Mouse (Mus musculus): ENCODE results near the gene Dbi.

Dbi gene

GRCm38 (mm10) chr1:120120141-120120968 is 523 bp downstream of the Dbi start:
- DNase-seq = no peak

GRCm38 (mm10) chr1:120119389-120119788 is 1.5 kb downstream of the Dbi start:
- no peak for DNase-seq

- no peak for DNase-seq
Observed at GRCm38 (mm10) chr1:120118854-120119253, 2.0 kb downstream of the Dbi start.

- DNase-seq = no peak
Observed at GRCm38 (mm10) chr1:120116106-120116505, 4.8 kb downstream of the Dbi start.

- peak; percentile 85 for DNase-seq
Observed at GRCm38 (mm10) chr1:120115671-120116081, 5.2 kb downstream of the Dbi start.

- DNase-seq = no peak
Observed at GRCm38 (mm10) chr1:120112251-120113187, 8.4 kb downstream of the Dbi start.

GRCm38 (mm10) chr1:120111766-120112165 is 9.1 kb downstream of the Dbi start:
- no peak for DNase-seq

GRCm38 (mm10) chr1:120109741-120110432 is 11.0 kb downstream of the Dbi start:
- no peak for DNase-seq

- no peak for DNase-seq
Observed at GRCm38 (mm10) chr1:120105556-120105959, 15.3 kb downstream of the Dbi start.

GRCm38 (mm10) chr1:120101227-120101609 is 19.7 kb downstream of the Dbi start:
- DNase-seq = no peak

GRCm38 (mm10) chr1:120100456-120101226 is 20.2 kb downstream of the Dbi start:
- DNase-seq = no peak

GRCm38 (mm10) chr1:120099483-120099882 is 21.4 kb downstream of the Dbi start:
- peak; percentile 21 for DNase-seq

GRCm38 (mm10) chr1:120098327-120098726 is 22.6 kb downstream of the Dbi start:
- DNase-seq = peak; percentile 65

GRCm38 (mm10) chr1:120094920-120095319 is 26.0 kb downstream of the Dbi start:
- DNase-seq = no peak

- peak; percentile 85 for DNase-seq
Observed at GRCm38 (mm10) chr1:120093482-120094134, 27.3 kb downstream of the Dbi start.

GRCm38 (mm10) chr1:120090880-120091570 is 29.9 kb downstream of the Dbi start:
- DNase-seq = no peak

GRCm38 (mm10) chr1:120089180-120089579 is 31.7 kb downstream of the Dbi start:
- no peak for DNase-seq

GRCm38 (mm10) chr1:120086644-120087043 is 34.2 kb downstream of the Dbi start:
- DNase-seq = no peak

GRCm38 (mm10) chr1:120085696-120086095 is 35.2 kb downstream of the Dbi start:
- no peak for DNase-seq

GRCm38 (mm10) chr1:120083921-120084517 is 36.9 kb downstream of the Dbi start:
- no peak for DNase-seq
